Mouse (Mus musculus): ENCODE measurements at regions not wholly inside any gene's neighbourhood (a gene's known extent, or its start where the extent isn't known, plus 50 kb on each side); places are given as distances from the start of the nearest gene placed in this dataset.

DNA sequence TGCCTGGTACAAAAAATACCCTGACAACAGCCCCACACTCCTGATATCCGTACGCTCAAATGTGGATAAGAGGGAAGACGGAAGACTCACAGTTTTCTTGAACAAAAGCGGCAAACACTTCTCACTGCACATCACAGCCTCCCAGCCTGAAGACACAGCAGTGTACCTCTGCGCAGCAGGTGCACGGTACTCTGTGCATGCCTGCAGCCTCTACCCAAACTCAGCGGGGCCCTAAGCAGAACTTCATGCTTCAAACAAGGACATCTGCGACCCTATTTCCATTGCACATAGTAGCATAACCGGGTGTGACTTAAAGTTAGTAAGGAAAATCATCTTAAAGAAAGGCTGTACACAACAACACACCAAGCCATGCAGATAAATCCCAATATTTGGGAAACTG, 408.3 kb downstream of the Dad1 start:
- Histone ChIP-seq H3K36me3 (ENCODE audit: insufficient read depth, low read length) (no peaks in the 10 kb centered on the region), H3K9me3 (ENCODE audit: low read length) (no peaks in the 10 kb centered on the region), H3K27ac (ENCODE audit: low read length) (no peak overlapping the region), H3K4me1 (ENCODE audit: insufficient read depth, low read depth, low read length) (no peaks in the 10 kb centered on the region), H3K27me3 (replicated peaks; ENCODE audit: insufficient read depth, low read length) (no peaks in the 10 kb centered on the region), H3K4me2 (replicated peaks; ENCODE audit: low read depth, low read length) (no peak overlapping the region), H3K9ac (replicated peaks; ENCODE audit: low read depth) (no peak overlapping the region), H3K4me3 (ENCODE audit: low read depth, low read length) (no peak overlapping the region)
- ATAC-seq (no peak), DNase-seq (ENCODE audit: low spot score) (no peak)
- TF ChIP-seq CTCF (IDR thresholded peaks at IDR 0.05): no peak
- no peak for TF ChIP-seq EP300 (IDR thresholded peaks at IDR 0.05)
- 86% methylated on average over 9 of the region's 9 CpGs for WGBS

DNA sequence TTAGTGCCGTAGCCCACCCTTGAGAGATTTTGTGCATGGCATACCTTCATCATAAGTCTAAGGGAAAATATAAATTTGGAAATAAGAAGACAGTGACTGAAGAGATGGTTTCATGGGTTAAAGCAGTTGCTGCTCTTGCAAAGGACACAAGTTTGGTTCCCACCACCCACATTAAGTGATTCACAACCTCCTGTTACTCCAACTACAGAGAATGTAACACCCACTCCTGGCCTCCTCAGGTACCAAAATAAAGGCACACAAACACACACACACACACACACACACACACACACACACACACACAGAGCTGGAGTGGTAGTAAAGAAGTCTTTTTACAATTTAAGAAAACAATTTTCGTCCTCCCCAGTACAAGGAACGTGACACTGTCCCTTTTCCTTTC, 421.4 kb downstream of the Dad1 start:
- no peak overlapping the region for H3K27ac ChIP-seq (ENCODE audit: low read length)
- no peak overlapping the region for H3K4me3 ChIP-seq (ENCODE audit: low read depth, low read length)
- no peak for DNase-seq (ENCODE audit: low spot score)
- no peak for ATAC-seq
- H3K4me1 ChIP-seq (ENCODE audit: insufficient read depth, low read depth, low read length): no peaks in the 10 kb centered on the region
- 83% methylated on average over 3 of the region's 3 CpGs for WGBS
- H3K36me3 ChIP-seq (ENCODE audit: insufficient read depth, low read length): no peaks in the 10 kb centered on the region
- H3K9ac ChIP-seq (replicated peaks; ENCODE audit: low read depth): no peak overlapping the region
- H3K27me3 ChIP-seq (replicated peaks; ENCODE audit: insufficient read depth, low read length): no peaks in the 10 kb centered on the region
- no peak overlapping the region for H3K4me2 ChIP-seq (replicated peaks; ENCODE audit: low read depth, low read length)
- no peaks in the 10 kb centered on the region for H3K9me3 ChIP-seq (ENCODE audit: low read length)
- TF ChIP-seq EP300 (IDR thresholded peaks at IDR 0.05) (no peak), CTCF (IDR thresholded peaks at IDR 0.05) (no peak)

DNA sequence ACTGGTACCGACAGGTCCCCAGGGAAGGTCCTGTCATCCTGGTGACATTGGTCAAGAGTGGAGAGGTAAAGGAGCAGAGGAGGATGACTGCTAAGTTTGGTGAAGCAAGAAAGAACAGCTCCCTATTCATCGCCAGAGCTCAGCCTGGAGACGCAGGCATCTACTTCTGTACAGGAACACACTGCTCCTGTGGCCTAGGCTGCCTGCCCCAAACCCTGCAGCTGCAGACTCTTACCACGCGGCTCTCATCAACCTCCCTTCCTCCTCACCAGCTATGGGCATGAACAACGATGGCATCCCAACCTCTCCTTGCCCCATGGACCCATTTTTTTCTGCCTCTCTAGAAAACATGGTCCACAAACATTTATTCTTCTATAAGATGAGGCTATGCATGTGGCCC, 422.3 kb downstream of the Dad1 start:
- no peaks in the 10 kb centered on the region for H3K4me1 ChIP-seq (ENCODE audit: insufficient read depth, low read depth, low read length)
- no peaks in the 10 kb centered on the region for H3K27me3 ChIP-seq (replicated peaks; ENCODE audit: insufficient read depth, low read length)
- no peaks in the 10 kb centered on the region for H3K36me3 ChIP-seq (ENCODE audit: insufficient read depth, low read length)
- 82% methylated on average over 6 of the region's 6 CpGs for WGBS
- TF ChIP-seq CTCF (IDR thresholded peaks at IDR 0.05): no peak
- no peak for TF ChIP-seq EP300 (IDR thresholded peaks at IDR 0.05)
- no peaks in the 10 kb centered on the region for H3K9me3 ChIP-seq (ENCODE audit: low read length)
- no peak overlapping the region for H3K4me2 ChIP-seq (replicated peaks; ENCODE audit: low read depth, low read length)
- no peak overlapping the region for H3K9ac ChIP-seq (replicated peaks; ENCODE audit: low read depth)
- H3K27ac ChIP-seq (ENCODE audit: low read length): no peak overlapping the region
- no peak overlapping the region for H3K4me3 ChIP-seq (ENCODE audit: low read depth, low read length)
- ATAC-seq (no peak), DNase-seq (ENCODE audit: low spot score) (no peak)

DNA sequence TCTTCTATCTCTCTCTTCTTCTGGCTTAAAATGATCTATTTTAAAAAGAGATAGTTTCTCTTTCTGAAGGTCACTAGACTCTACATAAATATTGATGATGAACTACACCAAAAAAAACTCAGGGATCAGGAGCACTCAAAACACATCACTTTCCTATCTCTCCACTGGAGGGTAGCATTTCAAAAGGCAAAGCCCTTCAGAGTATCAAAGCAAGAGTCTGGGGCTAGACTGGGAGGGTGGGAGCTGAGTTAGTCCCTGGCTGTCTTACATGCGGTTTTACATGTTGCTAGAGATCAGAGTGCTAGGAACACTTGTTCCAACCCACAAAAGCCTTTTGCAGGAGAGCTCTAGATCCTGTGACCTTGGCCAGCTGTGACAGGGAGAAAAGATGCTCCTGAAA, 423.2 kb downstream of the Dad1 start:
- DNase-seq (ENCODE audit: low spot score): no peak
- H3K9ac ChIP-seq (replicated peaks; ENCODE audit: low read depth): no peak overlapping the region
- no peaks in the 10 kb centered on the region for H3K27me3 ChIP-seq (replicated peaks; ENCODE audit: insufficient read depth, low read length)
- no peak overlapping the region for H3K4me2 ChIP-seq (replicated peaks; ENCODE audit: low read depth, low read length)
- ATAC-seq: no peak
- no peak overlapping the region for H3K27ac ChIP-seq (ENCODE audit: low read length)
- TF ChIP-seq EP300 (IDR thresholded peaks at IDR 0.05) (no peak), CTCF (IDR thresholded peaks at IDR 0.05) (no peak)
- no peaks in the 10 kb centered on the region for H3K36me3 ChIP-seq (ENCODE audit: insufficient read depth, low read length)
- no peaks in the 10 kb centered on the region for H3K9me3 ChIP-seq (ENCODE audit: low read length)
- 17% methylated on average over 1 of the region's 1 CpGs for WGBS
- no peak overlapping the region for H3K4me3 ChIP-seq (ENCODE audit: low read depth, low read length)
- no peaks in the 10 kb centered on the region for H3K4me1 ChIP-seq (ENCODE audit: insufficient read depth, low read depth, low read length)

DNA sequence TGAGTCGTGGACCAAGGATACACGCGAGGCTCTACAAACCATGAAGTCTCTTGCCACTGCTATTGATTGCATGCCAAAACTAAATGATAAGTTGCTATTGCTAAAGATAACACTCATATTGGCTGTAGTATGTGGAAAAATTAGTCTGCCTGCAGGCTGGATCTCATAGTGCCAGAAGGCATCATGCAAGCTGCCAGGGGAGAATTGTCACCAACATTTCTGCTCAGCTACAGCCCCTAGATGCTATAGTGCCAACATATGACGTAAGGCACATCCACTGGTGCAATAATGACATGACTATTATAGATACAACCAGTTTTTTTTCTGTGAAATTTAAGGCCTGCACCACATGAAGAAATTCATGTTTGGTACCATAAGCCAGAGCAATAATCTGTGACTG, 427.1 kb downstream of the Dad1 start:
- H3K9ac ChIP-seq (replicated peaks; ENCODE audit: low read depth): no peak overlapping the region
- H3K36me3 ChIP-seq (ENCODE audit: insufficient read depth, low read length): no peaks in the 10 kb centered on the region
- 84% methylated on average over 4 of the region's 4 CpGs for WGBS
- ATAC-seq: no peak
- H3K4me3 ChIP-seq (ENCODE audit: low read depth, low read length): no peak overlapping the region
- no peak for DNase-seq (ENCODE audit: low spot score)
- no peaks in the 10 kb centered on the region for H3K4me1 ChIP-seq (ENCODE audit: insufficient read depth, low read depth, low read length)
- H3K27ac ChIP-seq (ENCODE audit: low read length): no peak overlapping the region
- H3K4me2 ChIP-seq (replicated peaks; ENCODE audit: low read depth, low read length): no peak overlapping the region
- H3K27me3 ChIP-seq (replicated peaks; ENCODE audit: insufficient read depth, low read length): no peaks in the 10 kb centered on the region
- TF ChIP-seq CTCF (IDR thresholded peaks at IDR 0.05): no peak
- TF ChIP-seq EP300 (IDR thresholded peaks at IDR 0.05): no peak
- no peaks in the 10 kb centered on the region for H3K9me3 ChIP-seq (ENCODE audit: low read length)

DNA sequence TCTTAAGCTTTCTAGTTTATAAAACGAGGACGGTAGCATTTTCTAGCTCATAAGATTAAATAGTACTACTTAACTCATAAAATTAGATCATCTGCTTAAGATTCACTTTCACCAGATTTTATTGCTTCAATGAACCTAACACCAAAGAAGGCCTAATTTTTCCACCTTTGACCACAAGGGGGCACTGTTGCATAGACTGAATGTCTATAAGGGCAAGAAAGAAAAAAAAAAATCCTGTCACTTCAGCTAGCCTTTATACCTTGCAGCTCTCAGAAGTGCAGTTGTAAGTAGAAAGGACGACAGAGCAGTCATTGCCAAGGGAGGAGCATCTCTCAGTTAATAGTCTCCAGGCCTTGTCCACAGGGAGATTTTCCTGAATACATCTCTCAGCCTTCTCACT, 447.7 kb downstream of the Dad1 start:
- TF ChIP-seq EP300 (IDR thresholded peaks at IDR 0.05) (no peak), CTCF (IDR thresholded peaks at IDR 0.05) (peak; percentile 75)
- DNase-seq (ENCODE audit: low spot score) (peak; percentile 70), ATAC-seq (no peak)
- H3K9me3 ChIP-seq (ENCODE audit: low read length): no peaks in the 10 kb centered on the region
- H3K9ac ChIP-seq (replicated peaks; ENCODE audit: low read depth): no peak overlapping the region
- 19% methylated on average over 3 of the region's 3 CpGs for WGBS
- H3K4me1 ChIP-seq (ENCODE audit: insufficient read depth, low read depth, low read length): no peaks in the 10 kb centered on the region
- H3K27me3 ChIP-seq (replicated peaks; ENCODE audit: insufficient read depth, low read length): no peaks in the 10 kb centered on the region
- H3K36me3 ChIP-seq (ENCODE audit: insufficient read depth, low read length): no peaks in the 10 kb centered on the region
- H3K27ac ChIP-seq (ENCODE audit: low read length): no peak overlapping the region
- H3K4me2 ChIP-seq (replicated peaks; ENCODE audit: low read depth, low read length): no peak overlapping the region
- H3K4me3 ChIP-seq (ENCODE audit: low read depth, low read length): no peak overlapping the region

Measured in lung, postnatal 0 days (tissue).